Mouse (Mus musculus): Measurements from ENCODE around the gene Cntrob.

Cntrob gene

DNA sequence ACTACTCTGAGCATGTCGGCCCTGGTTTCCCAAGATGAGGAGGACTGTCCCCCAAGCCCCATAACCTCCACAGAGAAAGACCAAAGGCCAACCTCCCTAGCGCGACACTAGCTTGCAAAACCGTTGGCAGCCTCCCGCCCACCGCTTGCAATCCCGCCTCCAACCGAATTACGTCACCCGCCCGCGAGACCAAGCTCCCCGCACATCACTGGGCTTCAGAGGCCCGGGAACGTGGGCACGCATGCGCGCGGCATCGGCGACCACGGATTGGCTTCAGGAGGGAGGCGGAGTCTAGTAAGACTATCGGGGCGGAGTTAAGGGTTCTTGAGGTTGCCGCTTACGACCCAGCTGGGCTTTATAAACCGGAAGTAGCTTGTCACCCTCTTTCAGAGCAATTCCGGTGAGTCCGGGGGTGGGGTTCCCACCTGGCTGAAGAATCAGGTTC is at the start of gene Cntrob, which contains the start of gene Trappc1:
TSS of gene Cntrob (minus strand) at position 109 of the 445 bp plus-strand sequence.
TSS of gene Trappc1 (plus strand) at position 314 of the 445 bp plus-strand sequence.
- peak; percentile 100 for DNase-seq (ENCODE audit: low spot score)

DNA sequence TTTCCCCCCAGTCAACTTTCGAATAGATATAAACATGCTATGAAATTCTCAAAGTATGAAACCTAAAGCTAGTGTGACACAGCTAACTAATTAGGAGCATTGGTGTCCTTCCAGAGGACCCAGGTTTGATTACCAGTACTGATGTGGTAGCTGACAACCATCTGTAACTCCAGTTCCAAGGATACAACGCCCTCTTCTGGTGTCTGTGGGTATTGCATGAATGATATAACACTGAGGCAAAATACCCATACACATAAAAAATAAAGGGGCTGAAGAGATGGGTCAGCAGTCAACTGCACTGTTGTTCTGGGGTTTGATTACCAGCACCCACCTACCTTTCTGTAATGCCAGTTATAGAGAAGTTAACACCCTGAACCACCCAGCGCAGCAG is 49.2 kb upstream of the Cntrob start:
- DNase-seq (ENCODE audit: low spot score), result no peak

- DNase-seq (ENCODE audit: low spot score), result peak; percentile 51
These were observed 48.6 kb upstream of the Cntrob start for GRCm38 (mm10) chr11:69372056-69372779.

GRCm38 (mm10) chr11:69371601-69372000 is 48.0 kb upstream of the Cntrob start:
- no peak for DNase-seq (ENCODE audit: low spot score)

DNA sequence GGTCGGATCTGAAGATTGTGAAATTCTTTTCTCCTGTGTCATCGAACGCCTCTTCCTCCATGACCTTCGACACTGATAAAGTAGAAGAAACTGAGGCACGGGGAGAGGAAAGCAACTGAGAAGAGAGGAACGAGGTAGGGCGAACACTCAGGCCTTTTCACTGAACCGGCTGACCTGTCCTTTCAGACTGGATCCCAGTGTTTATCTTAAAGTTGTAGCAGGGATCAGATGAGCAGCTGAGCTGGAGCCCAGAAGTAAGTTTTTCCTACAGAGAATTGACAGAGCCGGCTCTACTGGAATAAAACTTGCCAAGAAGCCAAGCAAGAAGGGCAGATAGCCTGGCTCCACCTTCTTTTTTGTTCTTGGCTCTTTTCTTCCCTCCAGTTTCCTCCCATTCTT is 47.2 kb upstream of the Cntrob start:
- DNase-seq (ENCODE audit: low spot score), result no peak

GRCm38 (mm10) chr11:69369990-69370816 is 46.6 kb upstream of the Cntrob start:
- DNase-seq (ENCODE audit: low spot score), result no peak

GRCm38 (mm10) chr11:69369215-69369989 is 45.8 kb upstream of the Cntrob start, which contains the start of gene Chd3:
Gene Chd3, minus strand, starts transcription at chr11:69369406.
- DNase-seq (ENCODE audit: low spot score), result peak; percentile 47

- DNase-seq (ENCODE audit: low spot score), result peak; percentile 58
These were observed 45.0 kb upstream of the Cntrob start for GRCm38 (mm10) chr11:69368356-69369214.

- peak; percentile 64 for DNase-seq (ENCODE audit: low spot score)
These were observed 44.2 kb upstream of the Cntrob start for GRCm38 (mm10) chr11:69367616-69368355.

DNA sequence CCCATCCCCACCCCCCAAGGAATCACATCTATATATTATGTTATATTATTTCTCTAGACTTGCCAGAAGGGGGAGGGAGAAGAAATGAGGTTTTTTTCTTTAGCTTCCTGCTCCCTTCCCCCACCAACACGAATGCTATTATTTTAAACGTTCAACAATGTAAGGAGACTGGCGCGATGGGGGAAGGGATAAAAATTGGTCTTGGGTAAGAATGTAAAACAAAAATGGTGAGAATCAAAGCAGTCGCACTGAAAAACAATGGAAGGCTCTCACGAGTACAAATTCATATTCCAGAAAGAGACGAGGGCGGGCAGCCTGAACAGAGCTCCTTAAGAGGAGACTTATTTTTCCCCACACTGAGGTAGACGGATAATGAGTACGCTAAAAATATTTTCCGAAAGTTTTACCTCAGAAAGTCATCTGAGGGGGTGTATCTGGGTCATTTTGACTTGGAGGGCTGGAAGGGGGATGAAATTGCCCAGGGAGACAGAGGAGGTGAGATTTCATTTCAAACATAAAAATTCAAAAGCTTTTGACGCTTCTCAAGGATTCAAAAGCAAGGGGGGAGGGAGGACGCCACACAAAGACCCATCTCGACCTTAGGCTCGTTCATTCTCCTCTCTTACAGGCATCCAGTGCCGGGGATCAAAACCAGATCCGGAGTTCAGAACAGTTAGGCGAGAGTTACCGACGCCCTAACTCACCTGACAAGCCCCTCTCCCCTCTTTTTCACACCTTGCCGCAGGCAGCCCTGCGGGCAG is 43.5 kb upstream of the Cntrob start:
- DNase-seq (ENCODE audit: low spot score), result no peak

- DNase-seq (ENCODE audit: low spot score), result peak; percentile 91
These were observed 42.7 kb upstream of the Cntrob start for GRCm38 (mm10) chr11:69366157-69366854.

DNA sequence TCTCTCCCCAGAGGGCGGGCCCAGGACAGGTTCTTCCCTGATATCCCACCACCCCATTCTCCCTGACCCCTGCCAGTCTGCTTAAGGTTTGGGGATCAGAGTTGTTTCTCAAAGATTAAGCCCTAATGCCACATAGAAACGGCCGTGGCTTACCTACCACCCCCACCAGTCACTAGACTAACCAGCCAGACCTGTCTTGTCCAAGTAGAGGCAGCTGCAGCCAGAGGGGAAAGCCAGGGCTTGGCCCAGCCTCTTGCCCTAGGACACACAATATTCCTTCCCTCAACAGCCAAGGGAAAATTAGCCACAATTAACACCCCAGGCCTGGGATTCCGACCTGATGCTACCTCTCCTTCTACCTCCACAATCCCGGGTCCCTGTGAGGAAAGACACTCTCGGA is 42.1 kb upstream of the Cntrob start:
- no peak for DNase-seq (ENCODE audit: low spot score)

DNA sequence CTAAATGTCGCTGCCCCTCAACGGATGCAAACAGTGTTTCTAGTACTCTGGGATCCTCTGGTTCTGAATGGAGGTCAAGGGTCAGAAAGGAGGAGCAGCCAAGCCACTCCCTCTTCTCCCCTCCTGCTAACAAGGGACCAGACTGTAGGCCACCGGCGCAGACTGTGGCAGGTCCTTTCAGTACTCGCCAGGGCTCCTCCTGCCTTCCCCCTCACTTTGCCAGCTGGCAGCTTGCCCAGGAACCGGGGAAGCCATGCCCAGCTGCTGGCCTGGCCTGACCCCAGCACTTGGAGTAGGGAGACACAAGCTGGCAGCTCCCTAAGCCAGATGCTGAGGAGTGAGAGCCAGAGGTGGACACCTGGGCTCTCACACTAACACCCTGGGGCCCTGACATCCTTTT is 41.3 kb upstream of the Cntrob start:
- peak; percentile 80 for DNase-seq (ENCODE audit: low spot score)

- DNase-seq (ENCODE audit: low spot score), result peak; percentile 59
These were observed 40.8 kb upstream of the Cntrob start for GRCm38 (mm10) chr11:69364376-69364775.

- DNase-seq (ENCODE audit: low spot score), result no peak
These were observed 38.9 kb upstream of the Cntrob start for GRCm38 (mm10) chr11:69362479-69362878.

DNA sequence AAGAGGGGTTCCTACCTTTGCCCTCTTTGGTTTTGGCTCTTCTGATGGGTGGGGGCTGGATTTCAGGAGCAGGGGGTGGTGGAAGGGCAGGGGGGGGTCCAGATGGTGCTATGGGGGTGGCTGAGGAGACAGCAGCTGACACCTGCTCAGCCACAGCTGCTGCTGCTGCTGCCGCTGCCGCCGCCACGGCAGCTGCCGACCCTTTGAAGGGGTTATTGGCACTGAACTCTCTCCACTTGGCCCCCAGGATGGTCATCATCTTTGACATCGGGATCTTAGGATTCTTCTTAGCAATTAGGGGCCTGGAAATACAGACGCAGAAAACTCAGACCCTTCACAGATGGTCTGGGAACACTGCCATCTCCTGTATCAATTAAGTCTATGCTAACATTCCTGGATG is 38.4 kb upstream of the Cntrob start:
- no peak for DNase-seq (ENCODE audit: low spot score)

GRCm38 (mm10) chr11:69357690-69358089 is 34.1 kb upstream of the Cntrob start:
- no peak for DNase-seq (ENCODE audit: low spot score)

- no peak for DNase-seq (ENCODE audit: low spot score)
These were observed 33.0 kb upstream of the Cntrob start for GRCm38 (mm10) chr11:69356544-69356943.

DNA sequence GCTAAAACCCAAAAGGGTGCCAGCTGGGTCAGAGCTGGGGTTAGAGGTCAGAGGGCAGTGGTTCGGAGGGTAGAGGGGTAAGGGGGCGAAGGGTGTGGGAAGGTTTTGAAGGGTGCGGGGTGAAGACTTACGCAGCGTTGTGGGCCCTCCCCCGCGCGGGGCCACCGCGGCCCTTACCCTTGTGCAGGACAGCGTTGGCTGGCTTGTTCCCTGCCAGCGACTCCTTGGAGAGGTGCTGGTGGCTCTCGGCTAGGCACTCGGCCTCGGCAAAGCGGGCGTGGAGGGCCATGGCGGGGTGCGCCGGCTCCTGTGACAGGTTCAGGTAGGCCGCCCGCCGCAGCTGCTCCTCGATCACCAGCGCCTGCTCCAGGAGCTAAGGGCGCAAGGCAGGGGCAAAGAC is 22.9 kb upstream of the Cntrob start:
- DNase-seq (ENCODE audit: low spot score), result no peak
